Mouse (Mus musculus) liver, embryonic 11.5 days (tissue): ENCODE data around the gene Olfr963. TPM values are rescaled to one million over a fixed set of nuclear protein-coding genes. Genes with fewer than 3 reads are reported as not detected.

Source experiments
- ATAC-seq: fragments of 200-750 bp; cut with Nextera tagmentation; replicated peaks from 2 replicates; pipeline ENCODE4 v1.8.0; 2017; ENCODE audit warnings: moderate number of reproducible peaks, mild to moderate bottlenecking, moderate TSS enrichment, moderate library complexity; ENCODE audit not compliant: low FRiP score
- DNase-seq: peaks from one replicate; pipeline ENCODE4 v3.0.0-alpha.2; 2017; ENCODE audit warnings: low spot score
- H3K27ac ChIP-seq: fragments of 300-500 bp; sonication (generic); 2 replicates; pipeline ENCODE4 v1.5.1; 2014; ENCODE audit warnings: mild to moderate bottlenecking, low read depth, low read length, control low read depth
- H3K27me3 ChIP-seq: fragments of 300-500 bp; sonication (generic); replicated peaks from 2 replicates; pipeline ENCODE4 v1.6.1; 2014; ENCODE audit warnings: low read length, mixed read lengths; ENCODE audit not compliant: control insufficient read depth, insufficient read depth
- H3K36me3 ChIP-seq: fragments of 300-500 bp; sonication (generic); 2 replicates; pipeline ENCODE4 v1.6.1; 2014; ENCODE audit warnings: mild to moderate bottlenecking, low read length, moderate library complexity, mixed read lengths; ENCODE audit not compliant: control insufficient read depth, insufficient read depth
- H3K4me1 ChIP-seq: fragments of 300-500 bp; sonication (generic); replicated peaks from 2 replicates; pipeline ENCODE4 v1.6.1; 2014; ENCODE audit warnings: low read length, mixed read lengths; ENCODE audit not compliant: control insufficient read depth, insufficient read depth
- H3K4me2 ChIP-seq: fragments of 300-500 bp; sonication (generic); 2 replicates; pipeline ENCODE4 v1.6.1; 2014; ENCODE audit warnings: mild to moderate bottlenecking, control low read depth, moderate library complexity
- H3K4me3 ChIP-seq: fragments of 300-500 bp; sonication (generic); 2 replicates; pipeline ENCODE4 v1.5.1; 2014; ENCODE audit warnings: low read depth, low read length, control low read depth
- H3K9ac ChIP-seq: fragments of 300-500 bp; sonication (generic); 2 replicates; pipeline ENCODE4 v1.6.1; 2014; ENCODE audit warnings: low read depth, low read length, control low read depth
- H3K9me3 ChIP-seq: fragments of 300-500 bp; sonication (generic); 2 replicates; pipeline ENCODE4 v1.6.1; 2016; ENCODE audit warnings: low read length, inconsistent platforms, mixed read lengths; ENCODE audit not compliant: control insufficient read depth
- WGBS: fragments of 180-500 bp; shearing (Covaris S2); extraction: QIAGEN DNeasy Blood & Tissue Kit; methylation state at CpG from one replicate; pipeline ENCODE4 v1.1.7; 2014; 5-methylcytosine and 5-hydroxymethylcytosine counted together
- polyA plus RNA-seq: library from polyadenylated mRNA; unstranded; fragments of >200 nt; fragmentation: Nextera tagmentation; extraction: Ambion mirVana; gene quantifications from 2 replicates; pipeline ENCODE4 v1.2.1, GENCODE M21; 2014

Olfr963 gene
- polyA plus RNA-seq = not detected in 2 replicates

DNA sequence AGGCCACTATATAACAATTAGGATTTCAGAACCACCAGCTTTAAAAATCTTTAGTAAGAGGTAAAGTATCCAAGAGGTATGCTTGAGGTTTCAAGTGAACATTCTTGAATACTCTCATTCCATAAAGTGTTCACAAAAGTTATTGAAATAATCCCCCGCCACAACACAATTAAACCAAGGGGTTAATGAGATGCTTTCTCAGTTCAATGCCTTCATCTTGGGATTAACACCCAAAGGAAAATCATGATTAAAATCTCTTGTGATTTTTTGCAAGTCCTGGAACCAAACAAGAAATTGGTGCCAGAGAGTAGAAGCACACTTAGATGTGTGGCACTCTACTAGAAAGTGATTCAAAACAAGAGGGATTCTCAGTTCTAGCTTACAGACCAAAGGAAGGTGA, at the start of gene Olfr963:
Gene Olfr963, plus strand, starts transcription at position 301 of the 400 bp plus-strand sequence.
- Histone ChIP-seq H3K27ac (no peak within 1 kb of the TSS), H3K4me1 (no peaks in the 10 kb centered on the region), H3K36me3 (no peaks in the 10 kb centered on the region), H3K9ac (no peak within 1 kb of the TSS), H3K4me3 (no peak within 1 kb of the TSS), H3K27me3 (no peaks in the 10 kb centered on the region), H3K4me2 (no peak within 1 kb of the TSS), H3K9me3 (no peaks in the 10 kb centered on the region; the same call in 1 of the 2 replicates)
- DNase-seq (no peak), ATAC-seq (no peak)
- 86% methylated on average over 1 of the region's 1 CpGs for WGBS

DNA sequence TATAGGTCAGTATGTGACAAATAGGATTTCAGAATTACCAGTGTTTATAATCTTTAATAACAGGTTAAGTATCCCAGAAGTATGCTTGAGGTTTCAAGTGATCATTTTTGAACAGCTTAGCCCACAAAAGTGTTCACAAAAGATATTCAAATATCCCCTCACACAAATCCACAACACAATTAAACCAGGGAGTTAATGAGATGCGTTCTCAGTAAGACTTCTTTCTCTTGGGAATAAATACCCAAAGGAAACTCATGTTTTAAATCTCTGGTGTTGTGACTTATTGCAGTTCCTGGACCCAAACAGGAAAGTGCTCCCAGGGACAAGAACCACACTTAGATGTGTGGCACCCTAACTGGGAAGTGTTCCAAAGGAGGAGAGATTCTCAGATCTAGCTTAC, 45.9 kb upstream of the Olfr963 start, which contains the start of gene Olfr960:
Gene Olfr960, plus strand, starts transcription at position 301 of the 400 bp plus-strand sequence.
- DNase-seq = no peak
- H3K9ac ChIP-seq = no peak within 1 kb of the TSS
- 76% methylated on average over 1 of the region's 1 CpGs for WGBS
- H3K27ac ChIP-seq = no peak within 1 kb of the TSS
- H3K4me3 ChIP-seq = no peak within 1 kb of the TSS
- H3K4me1 ChIP-seq = no peaks in the 10 kb centered on the region
- H3K9me3 ChIP-seq = no peaks in the 10 kb centered on the region
- ATAC-seq = no peak
- no peaks in the 10 kb centered on the region for H3K27me3 ChIP-seq
- H3K36me3 ChIP-seq = no peaks in the 10 kb centered on the region
- no peak within 1 kb of the TSS for H3K4me2 ChIP-seq

DNA sequence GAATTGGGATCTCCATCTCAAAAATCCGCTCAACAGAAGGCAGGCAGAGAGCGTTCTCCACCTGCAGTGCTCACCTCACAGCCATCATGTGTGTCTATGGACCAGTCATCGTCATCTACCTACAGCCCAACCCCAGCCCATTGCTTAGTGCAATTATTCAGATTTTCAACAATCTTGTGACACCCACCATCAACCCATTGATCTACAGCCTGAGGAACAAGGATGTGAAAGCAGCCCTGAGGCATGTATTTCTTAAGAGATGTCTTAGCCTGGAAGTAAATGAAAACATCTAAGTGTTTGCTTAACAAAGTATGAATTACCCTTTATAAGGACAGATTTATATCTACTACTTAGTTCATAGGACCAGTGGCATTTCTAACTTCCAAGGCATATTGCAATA, 43.2 kb upstream of the Olfr963 start:
- no peak overlapping the region for H3K9ac ChIP-seq
- no peaks in the 10 kb centered on the region for H3K4me1 ChIP-seq
- H3K4me2 ChIP-seq = no peak overlapping the region
- ATAC-seq (no peak), DNase-seq (no peak)
- no peak overlapping the region for H3K27ac ChIP-seq
- 84% methylated on average over 3 of the region's 3 CpGs for WGBS
- H3K36me3 ChIP-seq = no peaks in the 10 kb centered on the region
- H3K27me3 ChIP-seq = no peaks in the 10 kb centered on the region
- no peaks in the 10 kb centered on the region for H3K9me3 ChIP-seq
- H3K4me3 ChIP-seq = no peak overlapping the region

DNA sequence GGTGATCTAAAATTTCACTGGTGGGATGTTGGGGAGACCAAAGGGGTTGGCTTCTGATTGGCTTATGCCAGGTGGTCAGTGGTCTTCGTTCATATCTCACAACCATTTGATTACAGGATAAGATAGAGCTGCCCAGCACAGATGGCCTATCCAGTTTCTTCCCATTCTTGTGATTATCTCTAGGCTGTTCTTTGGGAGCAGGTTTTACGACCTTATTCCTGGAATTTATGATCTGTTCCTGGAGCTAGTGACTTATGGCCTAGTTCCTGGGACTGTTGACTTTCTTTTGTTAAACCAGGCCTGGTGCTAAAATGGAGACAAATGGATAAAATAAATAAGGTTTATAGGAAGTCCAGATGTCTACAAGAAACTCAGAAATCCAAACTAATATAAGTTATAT, 42.3 kb upstream of the Olfr963 start:
- Histone ChIP-seq H3K9me3 (no peaks in the 10 kb centered on the region), H3K4me3 (no peak overlapping the region), H3K36me3 (no peaks in the 10 kb centered on the region), H3K9ac (no peak overlapping the region), H3K4me1 (no peaks in the 10 kb centered on the region), H3K27me3 (no peaks in the 10 kb centered on the region), H3K27ac (no peak overlapping the region), H3K4me2 (no peak overlapping the region)
- DNase-seq (no peak), ATAC-seq (no peak)
- 59% methylated on average over 2 of the region's 2 CpGs for WGBS

DNA sequence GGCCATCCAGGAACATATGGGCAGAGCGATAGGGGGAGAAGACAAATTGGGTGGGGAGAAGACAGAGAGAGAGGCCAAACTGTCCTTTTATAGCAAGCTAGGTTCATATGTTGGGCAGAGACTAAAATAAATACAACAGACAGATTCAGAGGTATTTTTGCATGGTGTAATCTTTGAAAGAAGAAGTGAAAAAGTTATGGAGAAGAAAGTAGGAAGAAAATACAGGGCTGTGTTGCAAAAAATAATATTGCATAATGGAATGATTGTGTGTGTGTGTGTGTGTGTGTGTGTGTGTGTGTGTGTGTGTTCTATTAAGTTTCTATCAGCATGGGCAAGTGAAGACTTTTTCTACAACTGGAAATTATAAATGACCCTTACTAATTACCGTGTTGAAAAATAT, 37.9 kb upstream of the Olfr963 start:
- H3K36me3 ChIP-seq = no peaks in the 10 kb centered on the region
- H3K27me3 ChIP-seq = no peaks in the 10 kb centered on the region
- ATAC-seq = no peak
- no peak overlapping the region for H3K4me3 ChIP-seq
- no peak overlapping the region for H3K9ac ChIP-seq
- no peak overlapping the region for H3K27ac ChIP-seq
- H3K4me2 ChIP-seq = no peak overlapping the region
- 71% methylated on average over 2 of the region's 2 CpGs for WGBS
- no peak for DNase-seq
- no peaks in the 10 kb centered on the region for H3K9me3 ChIP-seq
- no peaks in the 10 kb centered on the region for H3K4me1 ChIP-seq

DNA sequence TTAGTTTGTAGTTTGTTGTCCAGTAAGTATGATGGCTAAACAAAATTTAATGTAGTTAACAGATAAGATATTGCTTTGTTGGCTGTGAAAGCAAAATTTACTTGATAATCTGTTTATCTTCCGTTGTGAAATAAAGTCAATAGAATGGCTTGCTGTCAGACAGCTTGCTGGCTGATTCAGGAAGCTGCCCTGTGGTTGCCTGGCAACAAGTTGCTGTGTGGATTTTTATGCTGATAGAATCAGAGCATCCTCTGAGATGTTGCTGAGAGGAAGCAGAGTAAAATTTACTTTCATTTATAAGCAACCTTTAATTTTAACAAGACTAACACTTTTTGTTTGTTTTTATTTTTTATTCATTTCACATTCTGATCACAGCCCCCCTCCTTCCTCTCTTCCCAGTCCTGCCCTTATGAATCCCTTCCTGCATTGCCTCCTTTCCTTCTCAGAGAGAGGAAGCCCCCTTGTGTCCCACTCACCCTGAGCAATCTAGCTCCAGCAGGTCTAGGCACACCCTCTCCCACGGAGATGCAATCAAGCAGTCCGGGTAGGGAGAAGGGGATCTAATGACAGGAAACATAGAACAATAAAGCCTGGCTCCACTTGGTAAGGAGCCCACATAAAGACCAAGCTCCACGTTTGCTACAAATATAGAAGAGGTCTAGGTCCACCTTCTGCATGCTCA, 33.0 kb upstream of the Olfr963 start:
- Histone ChIP-seq H3K9ac (no peak overlapping the region), H3K4me3 (no peak overlapping the region), H3K36me3 (no peaks in the 10 kb centered on the region), H3K9me3 (no peaks in the 10 kb centered on the region), H3K4me1 (no peaks in the 10 kb centered on the region), H3K27ac (no peak overlapping the region), H3K27me3 (no peaks in the 10 kb centered on the region), H3K4me2 (no peak overlapping the region)
- no peak for DNase-seq
- 31% methylated on average over 4 of the region's 4 CpGs for WGBS
- ATAC-seq = no peak

DNA sequence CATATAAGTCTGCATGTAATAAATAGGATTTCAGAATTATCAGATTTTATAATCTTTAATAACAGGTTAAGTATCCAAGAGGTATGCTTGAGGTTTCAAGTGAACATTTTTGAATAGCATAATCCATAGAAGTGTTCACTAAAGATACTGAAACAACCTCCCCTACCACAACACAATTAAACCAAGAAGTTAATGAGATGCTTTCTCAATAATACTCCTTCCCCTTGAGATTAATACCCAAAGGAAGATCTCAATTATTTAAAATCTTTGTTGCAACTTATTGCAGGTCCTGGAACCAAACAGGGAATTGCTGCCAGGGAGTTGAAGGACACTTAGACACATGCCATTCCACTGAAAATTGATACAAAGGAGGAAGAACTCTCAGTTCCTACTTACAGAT, 22.2 kb upstream of the Olfr963 start, which contains the start of gene Olfr961:
Gene Olfr961, plus strand, starts transcription at position 301 of the 400 bp plus-strand sequence.
- no peaks in the 10 kb centered on the region for H3K4me1 ChIP-seq
- no peak for ATAC-seq
- no peak within 1 kb of the TSS for H3K9ac ChIP-seq
- no peaks in the 10 kb centered on the region for H3K9me3 ChIP-seq
- no peaks in the 10 kb centered on the region for H3K36me3 ChIP-seq
- H3K27me3 ChIP-seq = no peaks in the 10 kb centered on the region
- H3K4me3 ChIP-seq = no peak within 1 kb of the TSS
- no peak within 1 kb of the TSS for H3K4me2 ChIP-seq
- DNase-seq = no peak
- no peak within 1 kb of the TSS for H3K27ac ChIP-seq

DNA sequence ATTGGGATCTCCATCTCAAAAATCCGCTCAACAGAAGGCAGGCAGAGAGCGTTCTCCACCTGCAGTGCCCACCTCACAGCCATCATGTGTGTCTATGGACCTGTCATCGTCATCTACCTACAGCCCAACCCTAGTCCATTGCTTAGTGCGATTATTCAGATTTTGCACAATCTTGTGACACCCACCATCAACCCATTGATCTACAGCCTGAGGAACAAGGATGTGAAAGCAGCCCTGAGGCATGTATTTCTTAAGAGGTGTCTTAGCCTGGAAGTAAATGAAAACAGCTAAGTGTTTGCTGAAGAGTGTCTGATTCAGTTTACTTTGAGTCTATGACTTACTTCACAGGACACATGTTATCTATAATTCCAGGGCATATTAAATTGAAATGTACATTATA, 19.6 kb upstream of the Olfr963 start:
- H3K27me3 ChIP-seq = no peaks in the 10 kb centered on the region
- no peaks in the 10 kb centered on the region for H3K4me1 ChIP-seq
- H3K4me3 ChIP-seq = no peak overlapping the region
- no peak overlapping the region for H3K27ac ChIP-seq
- ATAC-seq (no peak), DNase-seq (no peak)
- H3K9ac ChIP-seq = no peak overlapping the region
- H3K9me3 ChIP-seq = no peaks in the 10 kb centered on the region
- WGBS = 83% methylated on average over 4 of the region's 4 CpGs
- H3K4me2 ChIP-seq = no peak overlapping the region
- H3K36me3 ChIP-seq = no peaks in the 10 kb centered on the region

DNA sequence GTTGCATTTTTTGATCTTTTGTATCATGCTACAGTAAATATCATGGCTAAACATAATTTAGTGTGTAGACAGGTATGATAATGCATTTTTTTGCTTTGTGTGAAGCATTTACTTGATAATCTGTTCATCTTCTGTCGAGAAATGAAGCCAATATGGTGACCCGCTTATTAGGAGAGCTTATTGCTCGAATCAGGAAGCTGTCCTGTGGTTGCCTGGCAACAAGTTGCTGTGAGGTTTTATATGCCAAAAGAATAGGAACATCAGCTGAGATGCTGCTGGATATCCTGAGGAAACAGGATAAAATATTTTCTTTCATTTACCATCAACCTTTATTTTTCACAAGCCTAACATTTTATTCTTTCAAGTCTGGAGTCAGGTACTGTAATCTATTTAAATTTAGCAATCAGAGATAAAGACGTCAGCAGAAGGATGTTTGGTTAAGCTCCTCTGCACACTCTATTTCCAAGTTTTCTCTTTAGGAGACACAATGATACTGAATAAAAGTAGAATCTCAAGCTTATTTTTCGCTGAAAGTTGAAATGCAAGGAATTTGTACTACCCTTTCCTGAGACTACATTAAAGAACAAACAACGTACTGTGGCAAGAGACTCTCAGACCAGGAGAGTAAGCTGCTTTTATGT, 12.1 kb upstream of the Olfr963 start:
- H3K9ac ChIP-seq = no peak overlapping the region
- 67% methylated on average over 6 of the region's 6 CpGs for WGBS

More for the DNA sequence above, 12.1 kb upstream of the Olfr963 start:
- no peaks in the 10 kb centered on the region for H3K9me3 ChIP-seq
- DNase-seq (no peak), ATAC-seq (no peak)
- H3K4me1 ChIP-seq = no peaks in the 10 kb centered on the region
- no peaks in the 10 kb centered on the region for H3K27me3 ChIP-seq
- no peak overlapping the region for H3K4me3 ChIP-seq
- no peaks in the 10 kb centered on the region for H3K36me3 ChIP-seq
- no peak overlapping the region for H3K27ac ChIP-seq
- no peak overlapping the region for H3K4me2 ChIP-seq
